Mouse (Mus musculus) adrenal gland, postnatal 25 days (tissue): Measurements from ENCODE around the gene Gm5244. TPM values are rescaled to one million over a fixed set of nuclear protein-coding genes. Genes with fewer than 3 reads are reported as not detected.

ENCODE experiments used
- DNase-seq: peaks from one replicate; pipeline ENCODE4 v3.0.0; 2021; ENCODE audit warnings: mixed read lengths
- long read RNA-seq: library from polyadenylated mRNA; stranded (forward); transcript quantifications from one replicate; pipeline ENCODE4 v2.0.0, GENCODE M21; 2021
- total RNA-seq: library from RNA; stranded (reverse); gene quantifications from 2 replicates; pipeline ENCODE4 v1.2.3, GENCODE M21; 2021

Gene Gm5244
- not detected in 2 replicates for total RNA-seq
- long read RNA-seq, result 0 reads

DNA sequence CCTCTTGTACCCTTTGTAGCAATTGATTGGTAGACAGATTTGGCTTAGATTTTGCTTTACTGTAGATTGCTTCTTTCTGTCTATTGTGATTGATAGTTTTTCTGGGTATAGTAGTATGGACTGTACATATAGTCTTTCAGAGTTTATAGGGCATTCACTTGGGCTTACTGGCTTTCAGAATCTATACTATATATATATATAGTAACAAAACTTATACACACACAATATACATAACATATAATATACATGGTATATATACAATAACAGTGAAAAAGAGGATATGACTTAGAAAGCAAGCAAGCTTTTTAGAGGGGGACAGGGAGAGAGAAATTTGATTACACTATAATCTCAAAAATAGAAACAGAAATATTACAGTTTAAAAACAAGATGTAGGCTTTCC lies at the start of gene Gm5244:
Gene Gm5244 (plus strand): TSS at position 301 of the 400 bp plus-strand sequence.
- DNase-seq, result no peak

DNA sequence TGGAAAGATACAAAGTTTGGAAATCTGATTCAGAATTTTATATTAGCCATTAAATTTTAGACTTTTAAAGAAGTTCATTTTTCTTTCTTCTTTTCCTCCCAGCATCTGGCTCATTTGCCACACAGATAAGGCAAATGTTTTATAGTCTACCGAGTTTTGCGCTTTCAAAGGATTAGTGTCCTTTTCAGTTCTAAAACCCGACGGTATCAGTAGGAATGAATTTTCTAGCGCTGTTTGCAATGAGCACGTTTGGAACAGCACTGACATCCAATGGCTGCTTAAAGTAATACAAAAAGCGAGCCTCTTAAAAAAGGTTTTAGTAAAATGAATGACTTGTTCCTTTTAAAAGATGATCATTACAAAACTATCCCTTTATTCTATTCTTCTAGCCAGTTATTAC lies 49.4 kb upstream of the Gm5244 start:
- DNase-seq, result no peak

DNA sequence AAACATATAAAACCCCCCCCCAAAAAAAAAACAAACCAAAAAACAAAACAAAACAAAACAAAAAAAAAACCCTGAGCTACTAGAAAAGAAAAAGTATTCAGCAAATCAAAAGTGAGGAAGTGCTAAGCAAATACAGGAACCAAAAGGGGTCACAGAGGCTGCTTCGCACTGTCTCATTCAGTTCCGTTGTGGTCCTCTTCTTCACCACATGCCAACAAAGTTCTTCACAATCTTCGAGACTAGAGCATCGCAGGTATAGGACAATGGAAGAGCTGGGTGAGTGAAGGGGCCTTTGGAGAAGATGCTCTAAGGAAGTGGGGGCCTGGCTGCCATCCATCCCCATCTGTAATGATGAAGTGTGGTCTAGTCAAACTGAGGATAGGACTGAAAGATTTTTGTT lies 48.1 kb upstream of the Gm5244 start:
- DNase-seq, result no peak

DNA sequence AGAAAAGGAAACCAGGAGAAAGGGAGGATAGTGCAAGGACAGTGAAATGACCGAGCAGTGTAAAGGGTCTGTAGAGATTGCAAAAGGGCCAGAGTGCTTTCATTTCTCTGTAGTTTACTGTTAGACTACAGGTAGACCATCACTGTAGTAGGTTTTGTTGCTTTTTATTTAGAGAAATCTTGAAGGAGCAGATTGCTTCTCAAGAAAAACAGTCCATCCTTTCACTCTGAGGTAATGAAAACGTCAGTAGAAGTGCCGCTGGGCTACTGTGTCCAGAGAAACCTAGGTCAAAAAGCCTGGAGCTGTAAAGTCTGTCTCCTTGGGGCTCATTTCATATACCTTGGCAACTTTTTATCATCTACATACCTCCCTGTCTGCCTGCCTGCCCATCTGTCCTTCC lies 47.4 kb upstream of the Gm5244 start:
- no peak for DNase-seq

DNA sequence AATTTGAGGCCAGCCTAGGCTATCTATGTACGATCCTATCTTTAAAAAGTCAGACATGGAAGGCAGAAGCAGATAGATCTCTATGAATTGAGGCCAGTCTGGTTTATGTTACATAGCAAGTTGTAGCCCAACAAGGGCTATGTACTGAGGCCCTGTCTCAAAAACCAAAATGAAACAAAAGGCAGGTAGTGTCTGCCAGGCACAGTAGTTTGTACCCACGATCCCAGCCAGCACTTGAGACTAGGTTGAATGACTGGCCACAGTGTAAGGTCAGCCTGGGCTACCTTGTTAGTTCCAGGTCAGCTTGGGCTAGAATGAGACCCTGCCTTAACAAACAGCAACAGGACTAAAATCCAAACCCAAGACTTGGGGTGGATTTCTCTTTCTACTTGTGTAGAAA lies 45.9 kb upstream of the Gm5244 start:
- no peak for DNase-seq

DNA sequence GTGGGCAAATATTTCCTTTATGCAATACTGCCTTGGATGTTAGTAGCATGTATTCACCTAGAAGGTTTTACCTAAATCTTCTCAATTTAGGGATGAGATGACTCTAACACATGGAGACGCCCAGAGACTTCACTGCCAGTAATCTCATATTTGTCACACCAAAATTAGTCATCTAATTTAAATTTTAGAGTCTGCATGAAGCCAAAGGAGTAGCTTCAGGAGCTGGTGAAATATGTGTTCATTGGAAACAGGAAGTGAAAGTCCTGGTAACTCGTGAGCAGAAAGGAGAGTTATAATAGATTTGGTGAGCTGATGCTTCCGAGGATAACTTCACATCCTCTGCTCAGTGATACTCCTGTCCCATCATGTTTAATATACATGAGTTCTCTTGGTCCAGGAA lies 45.4 kb upstream of the Gm5244 start:
- no peak for DNase-seq

DNA sequence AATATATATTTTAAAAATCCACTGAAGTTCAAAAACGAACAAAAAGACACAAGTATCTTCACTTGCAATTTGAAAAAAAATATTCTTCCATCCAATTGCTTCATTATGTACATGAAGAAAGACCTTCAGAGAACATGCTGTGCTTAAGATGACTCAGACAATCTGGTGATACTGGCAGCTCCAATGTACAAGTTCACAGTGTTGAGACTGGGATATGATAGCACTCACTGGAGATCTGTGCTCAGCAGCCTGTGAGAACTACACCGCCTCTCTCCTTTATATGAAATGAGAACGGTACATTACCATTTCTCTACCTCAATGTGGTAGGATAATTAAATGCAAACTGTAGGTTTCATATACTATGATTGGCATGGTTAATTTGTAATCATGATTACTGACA lies 43.7 kb upstream of the Gm5244 start:
- DNase-seq, result no peak

DNA sequence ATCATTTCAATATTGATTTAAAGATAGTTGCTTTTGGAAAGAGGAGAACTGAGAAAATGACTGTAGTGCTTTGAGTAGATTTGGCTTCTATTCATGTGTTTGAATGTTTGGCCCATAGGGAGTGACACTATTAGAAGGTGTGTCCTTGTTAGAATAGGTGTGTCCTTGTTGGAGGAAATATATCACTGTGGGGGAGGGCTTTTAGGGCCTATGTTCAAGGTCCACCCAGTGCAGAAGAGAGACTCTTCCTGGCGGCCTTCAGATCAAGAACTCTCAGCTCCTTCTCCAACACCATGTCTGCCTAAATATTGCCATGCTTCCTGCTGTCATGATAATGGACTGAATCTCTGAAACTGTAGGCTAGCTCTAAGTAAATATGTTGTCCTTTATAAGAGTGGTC lies 42.2 kb upstream of the Gm5244 start:
- DNase-seq, result no peak

DNA sequence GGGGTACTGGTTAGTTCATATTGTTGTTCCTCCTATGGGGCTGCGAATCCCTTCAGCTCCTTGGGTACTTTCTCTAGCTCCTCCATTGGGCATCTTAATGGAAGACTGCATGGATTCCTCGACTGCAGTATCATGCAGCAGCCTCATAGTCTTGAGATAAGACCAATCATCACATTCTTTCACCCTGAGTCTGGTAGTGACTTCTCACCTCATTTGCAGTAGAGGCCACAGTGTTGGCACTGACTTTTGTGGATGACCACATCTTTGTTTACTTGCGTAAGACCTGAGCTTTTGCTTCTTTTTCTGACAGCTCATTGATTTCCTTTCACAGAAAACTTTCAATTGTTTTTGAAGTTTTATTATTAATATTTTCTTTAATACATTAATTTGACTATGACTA lies 40.8 kb upstream of the Gm5244 start:
- DNase-seq, result no peak

DNA sequence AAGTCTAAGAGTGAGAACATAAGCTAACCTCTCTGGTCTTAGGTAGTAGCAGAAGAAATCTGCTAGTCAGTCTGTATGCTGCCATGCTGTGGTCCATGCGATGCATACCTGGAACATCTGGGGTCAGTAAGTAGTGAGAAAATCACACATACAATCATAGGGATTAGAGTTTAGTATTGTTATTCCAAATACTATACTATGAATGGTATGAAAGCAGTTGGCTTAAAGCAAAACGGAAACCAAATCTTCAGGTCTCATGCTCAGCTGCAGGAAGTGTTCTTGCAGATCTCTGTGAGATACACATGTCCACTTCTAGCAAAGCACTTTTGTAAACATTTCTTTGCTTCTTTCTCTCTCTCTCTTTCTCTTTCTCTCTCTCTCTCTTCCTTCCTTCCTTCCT lies 40.3 kb upstream of the Gm5244 start:
- no peak for DNase-seq

DNA sequence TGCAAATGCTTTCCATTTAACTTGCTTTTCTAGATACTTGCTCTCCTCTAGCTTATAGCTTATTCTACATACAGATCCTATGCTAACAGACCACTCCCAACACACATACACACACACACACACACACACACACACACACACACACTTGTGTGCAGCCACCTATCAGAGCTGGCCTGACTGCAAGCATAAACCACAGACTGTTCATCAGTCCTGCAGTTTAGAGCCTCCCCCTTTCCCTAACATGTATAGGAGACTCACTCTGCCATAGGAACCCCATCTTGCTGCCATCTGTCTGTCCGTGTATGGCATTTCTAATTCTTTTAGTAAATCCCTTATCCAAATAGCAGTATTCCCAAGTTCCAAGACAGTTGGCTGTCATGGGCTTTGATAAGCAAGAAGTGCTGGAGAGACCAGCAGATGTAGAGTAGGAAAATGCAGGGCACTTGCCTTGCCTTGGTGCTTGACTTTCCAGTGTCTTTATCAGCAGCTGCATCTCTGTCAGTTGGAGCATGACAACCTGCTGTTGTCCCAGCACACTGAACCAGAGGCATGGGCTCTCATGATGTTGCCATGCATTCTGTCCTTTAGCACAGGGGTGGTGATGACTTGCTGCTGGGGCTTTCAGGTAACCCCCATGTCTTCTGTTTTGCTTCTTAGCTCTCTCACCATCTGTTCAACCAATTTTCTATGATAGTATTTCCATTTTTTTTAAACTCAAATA lies 33.7 kb upstream of the Gm5244 start:
- no peak for DNase-seq

DNA sequence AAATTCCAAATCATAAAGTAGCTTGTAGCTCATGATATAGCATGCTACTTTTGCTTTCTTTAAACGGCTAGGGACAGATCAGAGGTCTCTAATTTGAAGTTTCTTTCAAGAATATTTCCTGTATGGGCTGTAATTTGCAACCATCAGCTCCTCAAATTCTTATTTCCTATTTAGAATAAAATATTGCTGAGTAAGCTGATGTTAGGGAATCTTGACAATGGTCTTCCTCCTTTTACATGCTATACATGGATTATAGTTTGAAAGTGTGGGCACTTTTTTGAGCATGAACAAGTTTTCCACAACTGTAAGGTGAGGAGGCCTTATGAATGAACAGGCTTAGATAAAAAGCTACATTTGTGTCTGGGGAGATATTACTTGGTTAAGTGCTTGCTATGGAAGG lies 32.6 kb upstream of the Gm5244 start:
- DNase-seq, result no peak

DNA sequence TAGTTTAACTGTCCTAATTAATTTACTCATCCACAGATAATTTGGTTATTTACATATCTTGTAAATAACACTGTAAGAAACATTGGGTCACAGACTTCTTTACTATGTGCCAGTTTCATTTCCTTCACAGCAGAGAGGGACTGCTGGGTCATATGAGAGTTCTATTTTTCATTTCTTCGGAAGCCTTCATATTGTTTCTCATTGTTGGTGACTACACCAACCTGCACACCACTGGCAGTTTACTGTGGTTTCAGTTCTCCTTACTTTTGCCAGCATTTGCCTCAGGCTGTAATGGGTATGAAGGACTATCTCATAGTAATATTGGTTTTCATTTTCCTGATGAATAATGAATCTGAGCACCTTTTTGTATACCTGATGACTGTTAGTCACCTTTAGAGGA lies 28.0 kb upstream of the Gm5244 start:
- no peak for DNase-seq

DNA sequence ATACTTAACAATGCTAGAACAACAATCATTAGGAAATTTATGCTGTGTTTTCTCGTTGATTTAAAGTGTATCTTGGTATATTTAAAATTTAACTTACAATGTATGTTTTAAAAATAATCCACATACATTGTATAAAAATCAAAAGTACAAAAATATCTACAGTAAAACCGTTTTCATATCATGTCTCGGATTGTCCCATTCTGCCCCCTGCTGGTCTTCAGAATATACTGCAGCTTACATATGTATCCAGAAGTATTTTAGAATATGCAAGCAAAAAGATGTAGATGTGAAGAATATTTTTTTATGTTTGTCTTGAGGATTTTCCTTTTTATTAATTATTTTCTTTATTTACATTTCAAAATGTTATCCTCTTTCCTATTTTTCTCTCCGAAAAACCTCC lies 26.1 kb upstream of the Gm5244 start:
- DNase-seq, result no peak

DNA sequence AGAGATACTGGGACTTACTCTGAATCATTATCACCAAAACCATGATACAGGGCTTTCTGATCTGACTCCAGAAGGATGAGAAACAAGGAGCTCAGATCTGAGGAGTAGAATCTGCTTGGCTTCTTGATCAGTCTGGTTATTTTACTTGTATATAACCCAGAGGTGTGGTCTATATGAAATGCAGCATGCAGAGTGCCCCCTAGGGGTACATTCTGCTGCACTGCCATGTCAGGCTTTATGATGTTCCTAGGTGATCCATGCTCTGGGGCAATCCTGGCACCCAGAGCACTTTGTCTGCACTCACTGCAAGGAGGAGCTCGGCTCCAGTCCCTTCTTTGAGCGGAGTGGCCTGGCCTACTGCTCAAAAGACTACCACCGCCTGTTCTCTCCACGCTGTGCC lies 21.9 kb upstream of the Gm5244 start:
- no peak for DNase-seq

DNA sequence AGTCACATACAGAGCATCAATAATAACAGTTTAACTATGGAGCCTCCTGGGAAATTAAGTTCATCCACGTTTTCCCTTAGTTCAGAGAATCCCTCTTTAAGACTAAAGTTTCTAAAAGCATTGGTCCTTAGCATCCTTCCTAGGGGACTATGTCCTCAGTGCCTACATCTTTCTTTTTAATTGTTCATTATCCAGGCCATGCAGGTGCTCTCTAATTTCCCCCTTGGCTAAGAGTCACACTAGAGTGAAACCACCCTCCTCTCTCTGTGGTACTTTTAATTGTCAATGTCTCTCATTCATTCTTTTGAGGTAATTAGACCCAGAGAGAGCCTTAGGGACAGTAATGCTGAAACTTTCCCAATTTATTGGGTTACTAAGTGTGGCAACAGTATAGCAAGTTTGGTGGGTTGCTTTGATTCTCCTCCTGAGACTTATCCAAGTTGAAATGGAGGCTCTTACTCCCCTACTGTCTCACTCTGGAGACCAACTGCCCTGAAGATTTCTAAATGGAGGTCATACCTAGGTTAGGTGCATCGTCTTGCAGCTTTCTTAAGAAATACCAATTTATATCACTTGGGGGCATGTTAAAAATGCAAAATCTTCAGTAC lies 15.6 kb upstream of the Gm5244 start:
- DNase-seq, result no peak

DNA sequence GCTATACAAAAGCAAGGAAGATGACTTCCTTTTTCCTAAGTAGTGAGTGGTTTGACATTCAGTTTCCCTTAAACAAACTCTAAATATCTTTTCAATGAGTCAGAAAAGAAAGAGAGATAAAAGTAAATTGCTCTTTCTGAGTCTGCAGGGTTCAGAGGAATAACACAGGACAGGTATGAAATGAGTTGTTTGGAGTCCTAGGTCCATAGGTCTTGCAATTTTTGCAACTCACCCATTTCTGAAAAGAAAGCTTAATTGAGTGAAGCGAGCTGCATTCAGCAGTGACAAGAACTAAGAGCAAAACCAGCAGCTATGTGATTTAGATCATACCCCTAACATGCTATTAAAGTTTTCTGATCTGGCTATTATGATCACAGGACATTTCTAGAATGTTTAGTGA lies 14.9 kb upstream of the Gm5244 start:
- DNase-seq, result no peak

DNA sequence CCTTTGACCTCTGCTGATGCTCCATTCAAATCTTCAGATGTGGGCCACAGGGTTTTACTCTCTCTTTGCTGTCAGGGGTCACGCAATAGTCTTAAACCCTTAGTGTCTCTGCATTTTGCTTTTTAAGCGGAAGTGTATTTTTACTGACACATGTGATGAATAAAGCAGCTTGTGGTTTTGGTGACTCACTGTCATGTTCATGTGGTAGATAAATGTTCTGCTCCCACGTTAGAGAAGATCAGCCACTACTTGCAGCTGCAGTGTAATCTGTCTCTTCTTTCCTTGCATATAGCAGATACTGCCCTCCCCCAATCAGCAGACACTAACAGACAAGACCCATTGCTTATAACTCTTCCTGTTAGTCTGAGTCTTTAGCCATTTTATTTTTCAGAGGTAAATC lies 12.9 kb upstream of the Gm5244 start:
- DNase-seq, result no peak

DNA sequence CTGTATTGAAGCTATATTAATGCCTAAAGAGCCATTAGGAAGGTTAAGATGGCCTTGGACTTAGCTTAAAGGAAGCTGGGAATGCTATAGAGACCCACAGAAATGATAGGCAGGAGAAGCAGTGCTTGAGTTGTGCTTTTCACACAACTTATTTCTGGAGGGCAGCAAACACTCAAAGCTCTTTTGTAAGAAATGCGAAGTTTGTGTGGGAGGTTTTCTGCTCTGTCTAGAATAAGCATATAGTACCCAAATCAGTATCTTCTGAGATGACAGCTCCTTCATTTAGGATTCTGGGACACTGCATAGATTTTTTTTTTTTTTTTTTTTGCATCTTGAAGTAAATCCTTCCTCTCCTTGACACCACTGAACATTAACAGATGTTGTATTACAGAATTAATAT lies 8.0 kb upstream of the Gm5244 start:
- DNase-seq, result no peak

DNA sequence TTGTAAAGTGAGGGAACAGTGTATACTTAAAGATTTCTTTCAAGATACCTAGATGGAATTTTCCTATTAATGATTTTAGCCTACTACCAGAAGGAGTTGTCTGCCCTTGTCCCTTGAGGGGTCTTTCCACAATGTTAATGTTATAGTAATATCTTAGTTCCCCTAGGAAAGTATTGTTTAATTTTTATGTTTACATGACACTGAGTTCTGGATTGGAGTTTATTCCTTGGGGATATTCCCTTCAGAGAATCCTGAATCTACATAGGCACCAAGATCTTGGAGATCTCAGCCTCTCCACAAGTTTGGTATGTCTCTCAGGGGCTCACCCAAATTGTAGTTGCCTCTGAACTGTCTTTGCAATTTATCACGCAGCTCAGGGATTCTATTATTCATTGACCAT lies 10.5 kb downstream of the Gm5244 start, which contains the start of gene Olfr1444:
Gene Olfr1444 (plus strand): TSS at position 301 of the 400 bp plus-strand sequence.
- DNase-seq, result no peak

DNA sequence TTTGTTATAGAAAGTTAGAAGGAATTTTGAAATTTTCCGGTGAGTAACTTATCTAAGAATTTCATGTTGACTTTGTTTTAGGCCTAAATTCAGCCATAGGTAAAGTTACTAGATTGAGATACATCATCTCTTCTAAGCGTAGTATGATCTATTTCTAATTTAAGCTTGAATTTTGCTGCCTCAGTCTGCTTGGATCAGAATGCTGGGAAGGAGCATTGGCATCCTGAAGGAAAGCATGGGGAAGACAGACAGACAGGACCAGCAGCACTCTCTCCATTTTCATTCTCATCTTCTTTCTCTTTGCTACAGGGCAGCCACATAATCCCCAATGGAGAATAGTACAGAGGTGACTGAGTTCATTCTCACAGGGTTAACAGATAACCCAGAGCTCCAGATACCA lies 37.1 kb downstream of the Gm5244 start, which contains the start of gene Olfr1445:
Gene Olfr1445 (plus strand): TSS at position 301 of the 400 bp plus-strand sequence.
- no peak for DNase-seq

DNA sequence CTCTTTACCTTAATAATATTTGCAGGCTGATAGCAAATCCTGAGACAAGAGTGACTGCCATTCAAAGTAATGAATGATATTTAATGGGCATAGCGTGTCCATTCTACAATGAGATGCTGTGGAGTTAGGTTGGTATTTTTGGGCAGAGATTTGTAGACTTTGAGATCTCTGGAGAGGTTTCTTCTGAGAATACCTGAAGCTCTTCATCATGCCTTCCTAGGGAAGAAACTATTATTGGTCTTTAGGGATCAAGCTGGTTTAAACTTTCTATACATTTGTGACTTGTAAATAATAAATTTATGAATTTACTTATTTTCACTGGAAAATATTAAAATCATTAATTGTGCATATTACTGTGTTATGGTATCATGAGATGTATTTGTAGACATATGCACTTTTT lies 46.9 kb downstream of the Gm5244 start, which contains the start of gene Olfr1446:
Gene Olfr1446 (minus strand): TSS at position 101 of the 400 bp plus-strand sequence.
- DNase-seq, result no peak
